Mouse (Mus musculus): ENCODE data around the gene Insyn1.

The Insyn1 gene

GRCm38 (mm10) chr9:58534766-58535165 lies 46.4 kb downstream of the Insyn1 start:
- peak; percentile 53 for DNase-seq (ENCODE audit: low spot score)

- peak; percentile 51 for DNase-seq (ENCODE audit: low spot score)
These were observed 47.2 kb downstream of the Insyn1 start for GRCm38 (mm10) chr9:58535447-58536134.

- no peak for DNase-seq (ENCODE audit: low spot score)
These were observed 49.4 kb downstream of the Insyn1 start for GRCm38 (mm10) chr9:58537774-58538173.

GRCm38 (mm10) chr9:58539886-58540285 lies 51.5 kb downstream of the Insyn1 start:
- DNase-seq (ENCODE audit: low spot score), result peak; percentile 53

GRCm38 (mm10) chr9:58541895-58542338 lies 53.5 kb downstream of the Insyn1 start:
- DNase-seq (ENCODE audit: low spot score), result peak; percentile 82

- DNase-seq (ENCODE audit: low spot score), result no peak
These were observed 56.5 kb downstream of the Insyn1 start for GRCm38 (mm10) chr9:58544879-58545324.

- no peak for DNase-seq (ENCODE audit: low spot score)
These were observed 57.0 kb downstream of the Insyn1 start for GRCm38 (mm10) chr9:58545428-58545827.

- no peak for DNase-seq (ENCODE audit: low spot score)
These were observed 58.4 kb downstream of the Insyn1 start for GRCm38 (mm10) chr9:58546630-58547360.

GRCm38 (mm10) chr9:58548897-58549296 lies 60.5 kb downstream of the Insyn1 start:
- DNase-seq (ENCODE audit: low spot score), result no peak

All from testis, postnatal 10 days (tissue).